Mouse (Mus musculus) small intestine, adult 2 months (tissue): ENCODE measurements around the gene Hipk2.

Experiments
- CTCF ChIP-seq: fragments of 200-500 bp; IDR thresholded peaks from 2 replicates; pipeline ENCODE4 v1.5.1; 2012; ENCODE audit warnings: low read depth, mild to moderate bottlenecking, control low read depth, inconsistent platforms, low read length, moderate library complexity, mixed read lengths; ENCODE audit not compliant: insufficient replicate concordance, insufficient read length; ENCODE audit errors: extremely low read depth
- POLR2A ChIP-seq: fragments of 200-500 bp; IDR thresholded peaks from 2 replicates; pipeline ENCODE4 v1.6.1; 2012; ENCODE audit warnings: low read depth, mild to moderate bottlenecking, control low read depth, inconsistent platforms, low read length, moderate library complexity

- TF ChIP-seq CTCF (no peak), POLR2A (no peak)
Measured at GRCm38 (mm10) chr6:38676723-38677122, 199.2 kb downstream of the Hipk2 start.
